Mouse (Mus musculus) heart, postnatal 0 days (tissue): ENCODE data around the gene Krt24. TPM values are rescaled to one million over a fixed set of nuclear protein-coding genes. Genes with fewer than 3 reads are reported as not detected.

Experiments used
- ATAC-seq: fragments of 200-750 bp; cut with Nextera tagmentation; 2 replicates; pipeline ENCODE4 v1.8.0; 2017; ENCODE audit warnings: low read depth, moderate number of reproducible peaks, moderate library complexity; ENCODE audit not compliant: insufficient read depth
- DNase-seq: peaks from one replicate; pipeline ENCODE4 v3.0.0-alpha.2; 2016; ENCODE audit warnings: low spot score
- H3K27ac ChIP-seq: fragments of 300-500 bp; sonication (generic); 2 replicates; pipeline ENCODE4 v1.5.1; 2014; ENCODE audit warnings: low read depth, mild to moderate bottlenecking
- H3K27me3 ChIP-seq: fragments of 300-500 bp; sonication (generic); 2 replicates; pipeline ENCODE4 v1.6.1; 2014; ENCODE audit warnings: low read length, mixed read lengths; ENCODE audit not compliant: control insufficient read depth, insufficient read depth
- H3K36me3 ChIP-seq: fragments of 300-500 bp; sonication (generic); replicated peaks from 2 replicates; pipeline ENCODE4 v1.6.1; 2014; ENCODE audit warnings: low read length, mixed read lengths; ENCODE audit not compliant: control insufficient read depth, insufficient read depth
- H3K4me1 ChIP-seq: fragments of 300-500 bp; sonication (generic); 2 replicates; pipeline ENCODE4 v1.6.1; 2014; ENCODE audit warnings: antibody characterized with exemption; ENCODE audit not compliant: control insufficient read depth, insufficient read depth
- H3K4me2 ChIP-seq: fragments of 300-500 bp; sonication (generic); 2 replicates; pipeline ENCODE4 v1.6.1; 2014; ENCODE audit warnings: low read depth, mild to moderate bottlenecking, low read length, moderate library complexity
- H3K4me3 ChIP-seq: fragments of 300-500 bp; sonication (generic); 2 replicates; pipeline ENCODE4 v1.5.1; 2014; ENCODE audit warnings: low read depth, low read length
- H3K9ac ChIP-seq: fragments of 300-500 bp; sonication (generic); replicated peaks from 2 replicates; pipeline ENCODE4 v1.6.1; 2014; ENCODE audit warnings: low read depth, low read length, mixed read lengths
- H3K9me3 ChIP-seq: fragments of 300-500 bp; sonication (generic); replicated peaks from 2 replicates; pipeline ENCODE4 v1.6.1; 2016; ENCODE audit warnings: low read length; ENCODE audit not compliant: control insufficient read depth
- CTCF ChIP-seq: IDR thresholded peaks from 2 replicates; pipeline ENCODE4 v1.5.1; 2016; ENCODE audit warnings: antibody characterized with exemption, control low read depth, low read depth
- EP300 ChIP-seq: IDR thresholded peaks from 2 replicates; pipeline ENCODE4 v1.6.1; 2016; ENCODE audit warnings: antibody characterized with exemption, low read depth
- WGBS: fragments of 180-500 bp; shearing (Covaris S2); extraction: QIAGEN DNeasy Blood & Tissue Kit; methylation state at CpG from one replicate; pipeline ENCODE4 v1.1.7; 2014; 5-methylcytosine and 5-hydroxymethylcytosine counted together
- polyA plus RNA-seq: library from polyadenylated mRNA; unstranded; fragments of >200 nt; fragmentation: Nextera tagmentation; extraction: Ambion mirVana; gene quantifications from 2 replicates; pipeline ENCODE4 v1.2.1, GENCODE M21; 2015
- total RNA-seq: library from RNA; depleted of rRNA; stranded (reverse); fragments of >200 nt; gene quantifications from 2 replicates; pipeline ENCODE4 v1.2.3, GENCODE M21; 2014; ENCODE audit warnings: low replicate concordance

The Krt24 gene
- total and polyA plus RNA-seq, 2 experiments from 2014 or later, result not detected

GRCm38 (mm10) chr11:99316543-99316942 lies 31.5 kb upstream of the Krt24 start:
- H3K4me2 ChIP-seq, result no peak overlapping the region
- H3K9ac ChIP-seq, result no peak overlapping the region
- no peak overlapping the region for H3K27ac ChIP-seq
- ATAC-seq (no peak), DNase-seq (no peak)
- no peaks in the 10 kb centered on the region for H3K4me1 ChIP-seq
- no peaks in the 10 kb centered on the region for H3K9me3 ChIP-seq
- H3K4me3 ChIP-seq, result no peak overlapping the region
- H3K36me3 ChIP-seq, result no peaks in the 10 kb centered on the region
- WGBS, result 64% methylated on average over 8 of the region's 8 CpGs
- H3K27me3 ChIP-seq, result no peaks in the 10 kb centered on the region
- TF ChIP-seq CTCF, result no peak
- TF ChIP-seq EP300, result no peak

- 71% methylated on average over 2 of the region's 2 CpGs for WGBS
- no peak for ATAC-seq
- TF ChIP-seq CTCF (no peak), EP300 (no peak)
These were observed 29.5 kb upstream of the Krt24 start for GRCm38 (mm10) chr11:99314594-99314993.

GRCm38 (mm10) chr11:99310882-99311281 lies 25.8 kb upstream of the Krt24 start:
- Histone ChIP-seq H3K4me2 (no peak overlapping the region), H3K4me3 (no peak overlapping the region), H3K27ac (no peak overlapping the region), H3K9me3 (no peaks in the 10 kb centered on the region), H3K36me3 (no peaks in the 10 kb centered on the region), H3K9ac (no peak overlapping the region), H3K4me1 (no peaks in the 10 kb centered on the region), H3K27me3 (no peaks in the 10 kb centered on the region)
- peak; percentile 48 for TF ChIP-seq CTCF
- no peak for TF ChIP-seq EP300
- WGBS, result 89% methylated on average over 1 of the region's 1 CpGs
- ATAC-seq (no peak), DNase-seq (no peak)

More at GRCm38 (mm10) chr11:99314594-99314993, 29.5 kb upstream of the Krt24 start:
- Histone ChIP-seq H3K4me2 (no peak overlapping the region), H3K4me1 (no peaks in the 10 kb centered on the region), H3K27ac (no peak overlapping the region), H3K9me3 (no peaks in the 10 kb centered on the region), H3K27me3 (no peaks in the 10 kb centered on the region), H3K9ac (no peak overlapping the region), H3K36me3 (no peaks in the 10 kb centered on the region), H3K4me3 (no peak overlapping the region)
- no peak for DNase-seq

GRCm38 (mm10) chr11:99307579-99307978 lies 22.5 kb upstream of the Krt24 start:
- no peak overlapping the region for H3K4me3 ChIP-seq
- H3K9me3 ChIP-seq, result no peaks in the 10 kb centered on the region
- H3K4me1 ChIP-seq, result no peaks in the 10 kb centered on the region
- H3K36me3 ChIP-seq, result no peaks in the 10 kb centered on the region
- 26% methylated on average over 2 of the region's 2 CpGs for WGBS
- ATAC-seq, result 0 out of 2 replicates have a peak, but pooled peaks have one; percentile 39
- no peaks in the 10 kb centered on the region for H3K27me3 ChIP-seq
- no peak for TF ChIP-seq EP300
- TF ChIP-seq CTCF, result peak; percentile 70
- H3K9ac ChIP-seq, result no peak overlapping the region
- DNase-seq, result peak; percentile 28
- H3K27ac ChIP-seq, result no peak overlapping the region
- no peak overlapping the region for H3K4me2 ChIP-seq

GRCm38 (mm10) chr11:99295039-99295438 lies 10.0 kb upstream of the Krt24 start:
- no peak overlapping the region for H3K9ac ChIP-seq
- TF ChIP-seq CTCF (peak; percentile 55), EP300 (no peak)
- DNase-seq (no peak), ATAC-seq (no peak)
- no peaks in the 10 kb centered on the region for H3K36me3 ChIP-seq
- WGBS, result 41% methylated on average over 5 of the region's 5 CpGs
- no peak overlapping the region for H3K4me3 ChIP-seq
- H3K9me3 ChIP-seq, result 0 out of 2 replicates have a peak, but pooled peaks cover 6% of the 10 kb centered on the region
- H3K27me3 ChIP-seq, result no peaks in the 10 kb centered on the region
- no peak overlapping the region for H3K27ac ChIP-seq
- no peaks in the 10 kb centered on the region for H3K4me1 ChIP-seq
- H3K4me2 ChIP-seq, result no peak overlapping the region

GRCm38 (mm10) chr11:99292846-99293245 lies 7.8 kb upstream of the Krt24 start:
- DNase-seq (no peak), ATAC-seq (no peak)
- 53% methylated on average over 5 of the region's 5 CpGs for WGBS
- no peaks in the 10 kb centered on the region for H3K36me3 ChIP-seq
- 0 out of 2 replicates have a peak, but pooled peaks cover 6% of the 10 kb centered on the region for H3K9me3 ChIP-seq
- H3K9ac ChIP-seq, result no peak overlapping the region
- H3K4me2 ChIP-seq, result no peak overlapping the region
- no peak overlapping the region for H3K27ac ChIP-seq
- no peak overlapping the region for H3K4me3 ChIP-seq
- no peaks in the 10 kb centered on the region for H3K27me3 ChIP-seq
- TF ChIP-seq CTCF, result peak; percentile 64
- no peak for TF ChIP-seq EP300
- no peaks in the 10 kb centered on the region for H3K4me1 ChIP-seq
